Mouse (Mus musculus) small intestine, adult 2 months (tissue): ENCODE results near the gene Bend4. TPM values are rescaled to one million over a fixed set of nuclear protein-coding genes. Genes with fewer than 3 reads are reported as not detected.
A peak's percentile ranks its signal among the peaks of the same experiment; 100 is the strongest.

Experiments used
- H3K27ac ChIP-seq: fragments of 200-500 bp; 2 replicates; pipeline ENCODE4 v1.5.1; 2012; ENCODE audit warnings: low read depth, low read length, control low read depth, inconsistent platforms; ENCODE audit not compliant: insufficient read depth
- H3K27me3 ChIP-seq: fragments of 200-500 bp; 2 replicates; pipeline ENCODE4 v1.6.1; 2012; ENCODE audit warnings: mild to moderate bottlenecking, moderate library complexity, low read length, inconsistent platforms; ENCODE audit not compliant: control insufficient read depth, insufficient read depth
- H3K36me3 ChIP-seq: fragments of 200-500 bp; 2 replicates; pipeline ENCODE4 v1.6.1; 2012; ENCODE audit warnings: mild to moderate bottlenecking, low read length, control low read depth, inconsistent platforms; ENCODE audit not compliant: control insufficient read depth, insufficient read depth
- H3K4me1 ChIP-seq: fragments of 200-500 bp; 2 replicates; pipeline ENCODE4 v1.6.1; 2012; ENCODE audit warnings: low read length, inconsistent platforms, mixed read lengths; ENCODE audit not compliant: control insufficient read depth, insufficient read depth, insufficient read length
- H3K4me3 ChIP-seq: fragments of 200-500 bp; 2 replicates; pipeline ENCODE4 v1.5.1; 2012; ENCODE audit warnings: low read depth, mild to moderate bottlenecking, control low read depth, inconsistent platforms, low read length, moderate library complexity
- CTCF ChIP-seq: fragments of 200-500 bp; IDR thresholded peaks from 2 replicates; pipeline ENCODE4 v1.5.1; 2012; ENCODE audit warnings: low read depth, mild to moderate bottlenecking, control low read depth, inconsistent platforms, low read length, moderate library complexity, mixed read lengths; ENCODE audit not compliant: insufficient replicate concordance, insufficient read length; ENCODE audit errors: extremely low read depth
- POLR2A ChIP-seq: fragments of 200-500 bp; IDR thresholded peaks from 2 replicates; pipeline ENCODE4 v1.6.1; 2012; ENCODE audit warnings: low read depth, mild to moderate bottlenecking, control low read depth, inconsistent platforms, low read length, moderate library complexity
- WGBS: fragments of 180-500 bp; shearing (Covaris S2); methylation state at CpG from one replicate; pipeline ENCODE4 v1.1.7; 2018; 5-methylcytosine and 5-hydroxymethylcytosine counted together
- polyA plus RNA-seq: library from polyadenylated mRNA; depleted of rRNA; stranded (reverse); fragments of >200 nt; gene quantifications from 2 replicates; pipeline ENCODE4 v1.2.3, GENCODE M21; 2012

The Bend4 gene
- polyA plus RNA-seq, 1 experiment = 0.20 TPM

- no peaks in the 10 kb centered on the region for H3K27me3 ChIP-seq
- no peaks in the 10 kb centered on the region for H3K4me1 ChIP-seq
- TF ChIP-seq CTCF = no peak
- TF ChIP-seq POLR2A = no peak
- no peak overlapping the region for H3K4me3 ChIP-seq
- 77% methylated on average over 7 of the region's 7 CpGs for WGBS
- no peak overlapping the region for H3K27ac ChIP-seq
- no peaks in the 10 kb centered on the region for H3K36me3 ChIP-seq
Observed at GRCm38 (mm10) chr5:67411475-67411874, 16.6 kb downstream of the Bend4 start.

- no peak for TF ChIP-seq CTCF
- no peak for TF ChIP-seq POLR2A
- H3K4me1 ChIP-seq = no peaks in the 10 kb centered on the region
- WGBS = 46% methylated on average over 4 of the region's 4 CpGs
- no peaks in the 10 kb centered on the region for H3K36me3 ChIP-seq
- no peak overlapping the region for H3K4me3 ChIP-seq
- H3K27me3 ChIP-seq = no peaks in the 10 kb centered on the region
- no peak overlapping the region for H3K27ac ChIP-seq
Observed at GRCm38 (mm10) chr5:67410426-67410825, 17.7 kb downstream of the Bend4 start.

- Histone ChIP-seq H3K4me3 (no peak overlapping the region), H3K27me3 (no peaks in the 10 kb centered on the region), H3K4me1 (no peaks in the 10 kb centered on the region), H3K27ac (no peak overlapping the region), H3K36me3 (no peaks in the 10 kb centered on the region)
- WGBS = 79% methylated on average over 6 of the region's 6 CpGs
- TF ChIP-seq POLR2A (no peak), CTCF (no peak)
Observed at GRCm38 (mm10) chr5:67408391-67408790, 19.7 kb downstream of the Bend4 start.

GRCm38 (mm10) chr5:67404919-67405318, 23.2 kb downstream of the Bend4 start:
- 65% methylated on average over 9 of the region's 9 CpGs for WGBS
- H3K27ac ChIP-seq = no peak overlapping the region

GRCm38 (mm10) chr5:67404380-67404779, 23.7 kb downstream of the Bend4 start:
- Histone ChIP-seq H3K27ac (no peak overlapping the region), H3K4me3 (no peak overlapping the region), H3K4me1 (peaks cover 3% of the 10 kb centered on the region; the same call in 1 of the 2 replicates), H3K27me3 (no peaks in the 10 kb centered on the region), H3K36me3 (no peaks in the 10 kb centered on the region)
- WGBS = 28% methylated on average over 7 of the region's 7 CpGs
- no peak for TF ChIP-seq CTCF
- TF ChIP-seq POLR2A = no peak

More at GRCm38 (mm10) chr5:67404919-67405318, 23.2 kb downstream of the Bend4 start:
- TF ChIP-seq CTCF (no peak), POLR2A (no peak)
- H3K4me1 ChIP-seq = peaks cover 3% of the 10 kb centered on the region; the same call in 1 of the 2 replicates
- no peaks in the 10 kb centered on the region for H3K27me3 ChIP-seq
- no peak overlapping the region for H3K4me3 ChIP-seq
- no peaks in the 10 kb centered on the region for H3K36me3 ChIP-seq

GRCm38 (mm10) chr5:67401612-67402011, 26.5 kb downstream of the Bend4 start:
- H3K4me1 ChIP-seq = peaks cover 3% of the 10 kb centered on the region; the same call in 1 of the 2 replicates
- no peak for TF ChIP-seq CTCF
- no peak for TF ChIP-seq POLR2A
- H3K36me3 ChIP-seq = no peaks in the 10 kb centered on the region
- WGBS = 27% methylated on average over 9 of the region's 9 CpGs
- H3K27me3 ChIP-seq = no peaks in the 10 kb centered on the region
- peak overlapping the region; percentile 17 for H3K4me3 ChIP-seq
- H3K27ac ChIP-seq = no peak overlapping the region

GRCm38 (mm10) chr5:67400608-67401480, 27.3 kb downstream of the Bend4 start:
- TF ChIP-seq CTCF (no peak), POLR2A (no peak)
- 44% methylated on average over 12 of the region's 12 CpGs for WGBS
- H3K4me3 ChIP-seq = no peak overlapping the region

More at GRCm38 (mm10) chr5:67400608-67401480, 27.3 kb downstream of the Bend4 start:
- Histone ChIP-seq H3K27ac (no peak overlapping the region), H3K4me1 (peaks cover 3% of the 10 kb centered on the region; the same call in 1 of the 2 replicates), H3K36me3 (no peaks in the 10 kb centered on the region), H3K27me3 (no peaks in the 10 kb centered on the region)
